Mouse (Mus musculus) neutrophil, adult 83 days (primary cell): ENCODE data around the gene Gm436. TPM values are rescaled to one million over a fixed set of nuclear protein-coding genes. Genes with fewer than 3 reads are reported as not detected.

Experiments used
- total RNA-seq, 2 experiments: library from RNA; stranded (reverse); gene quantifications; one replicate each; pipeline ENCODE4 v1.2.4; 2023

Gm436 gene
- not detected for total RNA-seq

DNA sequence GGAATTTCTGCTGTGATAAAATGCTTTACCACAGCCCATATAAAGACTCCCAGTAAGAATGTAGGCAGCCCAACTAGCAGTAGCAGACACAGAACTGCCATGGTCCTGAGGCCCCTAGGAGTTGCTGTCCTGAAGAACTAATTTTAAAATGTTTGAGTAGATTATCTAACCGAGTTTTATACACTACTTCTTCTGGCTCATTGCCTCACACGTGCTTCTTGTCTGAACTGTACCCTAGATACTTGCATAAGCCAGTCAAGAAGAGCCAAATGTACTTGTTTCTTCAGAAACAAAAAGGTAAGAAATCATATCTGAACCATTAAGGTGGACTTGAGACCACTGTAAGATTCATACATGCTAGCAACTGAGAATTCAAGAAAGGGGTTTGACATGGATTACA is at the start of gene Gm436:
TSS of gene Gm436 (minus strand) at position 101 of the 400 bp plus-strand sequence.

DNA sequence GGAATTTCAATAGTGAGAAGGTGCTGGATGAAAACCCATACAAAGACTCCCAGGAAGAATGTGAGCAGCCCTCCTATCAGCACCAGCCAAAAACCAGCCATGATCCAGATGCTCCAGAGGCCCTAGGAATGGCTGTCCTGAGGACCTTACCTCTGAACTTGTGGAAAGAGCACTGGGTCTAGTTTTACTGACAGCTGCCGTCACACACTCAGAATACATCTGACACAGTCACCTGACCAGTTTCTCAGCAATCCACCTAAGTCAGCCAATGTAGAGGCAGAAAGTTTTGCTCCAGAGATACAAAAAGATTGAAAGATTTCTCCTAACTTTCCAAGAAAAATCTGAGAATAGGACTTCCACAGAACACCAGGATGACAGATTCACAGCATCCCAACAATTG is 35.1 kb upstream of the Gm436 start, which contains the start of gene Gm13178:
TSS of gene Gm13178 (minus strand) at position 101 of the 400 bp plus-strand sequence.

Other genes starting within 250 kb of the Gm436 start
- gene 1700012P22Rik, start 247.6 kb downstream of the Gm436 start, total RNA-seq: not detected
- not detected for gene Gm9944, start 233.1 kb downstream of the Gm436 start, total RNA-seq
- gene Aadacl3, start 222.6 kb downstream of the Gm436 start, total RNA-seq: not detected
- gene 9430007A20Rik, start 166.5 kb downstream of the Gm436 start, total RNA-seq: not detected
- gene Gm13124, start 121.2 kb downstream of the Gm436 start, total RNA-seq: not detected
- not detected for gene Aadacl4, start 72.7 kb downstream of the Gm436 start, total RNA-seq
- gene Gm13178, start 35.0 kb upstream of the Gm436 start, total RNA-seq: not detected
- gene Gm438, start 100.2 kb upstream of the Gm436 start, total RNA-seq: not detected
- gene Dhrs3, start 206.5 kb upstream of the Gm436 start, total RNA-seq: 10 to 100 TPM; 30.7 to 37.3 TPM